Mouse (Mus musculus): Measurements from ENCODE around the gene Nrbp1. TPM values are rescaled to one million over a fixed set of nuclear protein-coding genes. Genes with fewer than 3 reads are reported as not detected.

Gene Nrbp1
- 205 TPM for polyA plus RNA-seq (2017; shearing (Covaris generic))

DNA sequence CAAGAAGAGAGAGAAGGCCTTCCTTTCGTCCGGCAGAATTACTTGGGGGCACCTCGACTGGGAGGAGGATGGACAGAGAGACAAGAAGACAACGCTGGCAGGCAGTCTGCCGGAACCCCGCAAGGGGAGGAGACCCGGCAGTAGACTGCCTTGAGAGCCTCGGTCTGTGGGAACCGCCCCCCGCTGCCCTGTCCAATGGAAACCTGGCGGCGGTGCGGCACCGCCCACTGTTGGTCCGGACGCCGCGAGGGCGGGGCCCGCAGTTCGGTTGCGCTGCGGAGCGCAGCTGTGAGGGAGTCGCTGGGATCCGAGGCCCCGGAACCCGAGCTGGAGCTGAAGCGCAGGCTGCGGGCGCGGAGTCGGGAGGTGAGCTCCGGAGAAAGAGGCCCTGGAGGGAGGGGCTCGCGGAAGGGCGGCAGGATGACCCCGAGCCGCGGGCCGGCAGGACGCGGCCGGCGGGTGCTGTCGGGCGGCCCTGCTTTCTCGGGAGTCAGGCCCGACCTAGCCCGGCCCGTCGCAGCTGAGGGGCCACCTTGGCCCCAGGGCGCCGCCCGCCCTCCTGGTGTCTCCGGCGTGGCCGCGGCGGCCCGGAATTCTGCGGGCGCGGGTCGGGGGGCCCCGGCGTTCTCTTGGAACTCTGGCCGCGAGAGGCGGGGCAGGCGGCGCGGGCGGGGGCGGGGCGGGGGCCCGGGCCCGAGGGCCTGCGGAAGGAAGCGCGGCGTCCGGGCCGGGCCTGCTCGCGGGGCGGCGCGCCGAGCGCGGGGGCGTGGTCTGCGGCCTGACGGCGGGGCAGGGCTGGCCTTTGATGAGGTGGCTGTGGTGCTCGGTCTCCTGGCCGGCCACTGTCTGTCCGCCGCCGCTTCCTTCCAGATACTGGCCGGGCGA, at the start of gene Nrbp1, which contains the start of gene Gm9970:
Gene Nrbp1 (plus strand): TSS at position 228 of the 885 bp plus-strand sequence.
Gene Gm9970 (minus strand): TSS at position 596 of the 885 bp plus-strand sequence.

DNA sequence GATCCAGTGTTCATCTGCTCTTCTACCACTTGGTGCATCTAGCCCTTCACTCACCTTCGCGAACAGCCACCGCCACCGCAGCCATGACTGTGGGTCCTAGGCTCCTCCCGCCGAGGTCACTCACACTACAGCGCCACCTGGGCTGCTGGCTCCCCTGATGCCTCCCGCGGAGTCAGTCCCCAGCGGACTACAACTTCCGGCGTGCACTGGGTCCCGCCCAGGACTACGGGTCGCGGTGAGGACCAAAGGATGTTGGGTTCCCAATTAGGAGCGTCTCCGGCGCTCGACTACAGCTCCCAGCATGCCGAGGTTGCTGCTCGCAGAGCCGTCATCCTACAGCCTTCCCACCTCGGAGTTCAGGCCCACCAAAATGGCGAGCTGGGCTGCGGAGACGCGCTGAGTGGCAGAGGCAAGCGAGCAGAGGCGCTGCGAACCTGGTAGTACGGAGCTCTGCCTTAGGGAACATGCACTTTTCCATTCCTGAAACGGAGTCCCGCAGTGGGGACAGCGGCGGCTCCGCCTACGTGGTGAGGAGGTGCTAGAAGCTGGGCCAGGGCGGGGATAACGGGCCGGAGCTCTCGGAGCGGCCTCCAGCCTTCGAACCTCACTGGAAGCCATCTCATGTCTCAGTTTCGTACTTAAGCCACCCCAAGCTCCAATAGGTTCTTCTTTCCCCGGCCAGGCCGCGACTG, 47.6 kb upstream of the Nrbp1 start, which contains the start of the genes Snx17 and Eif2b4:
Gene Snx17 (plus strand): TSS at position 289 of the 692 bp plus-strand sequence.
Gene Eif2b4 (minus strand): TSS at position 492 of the 692 bp plus-strand sequence.

DNA sequence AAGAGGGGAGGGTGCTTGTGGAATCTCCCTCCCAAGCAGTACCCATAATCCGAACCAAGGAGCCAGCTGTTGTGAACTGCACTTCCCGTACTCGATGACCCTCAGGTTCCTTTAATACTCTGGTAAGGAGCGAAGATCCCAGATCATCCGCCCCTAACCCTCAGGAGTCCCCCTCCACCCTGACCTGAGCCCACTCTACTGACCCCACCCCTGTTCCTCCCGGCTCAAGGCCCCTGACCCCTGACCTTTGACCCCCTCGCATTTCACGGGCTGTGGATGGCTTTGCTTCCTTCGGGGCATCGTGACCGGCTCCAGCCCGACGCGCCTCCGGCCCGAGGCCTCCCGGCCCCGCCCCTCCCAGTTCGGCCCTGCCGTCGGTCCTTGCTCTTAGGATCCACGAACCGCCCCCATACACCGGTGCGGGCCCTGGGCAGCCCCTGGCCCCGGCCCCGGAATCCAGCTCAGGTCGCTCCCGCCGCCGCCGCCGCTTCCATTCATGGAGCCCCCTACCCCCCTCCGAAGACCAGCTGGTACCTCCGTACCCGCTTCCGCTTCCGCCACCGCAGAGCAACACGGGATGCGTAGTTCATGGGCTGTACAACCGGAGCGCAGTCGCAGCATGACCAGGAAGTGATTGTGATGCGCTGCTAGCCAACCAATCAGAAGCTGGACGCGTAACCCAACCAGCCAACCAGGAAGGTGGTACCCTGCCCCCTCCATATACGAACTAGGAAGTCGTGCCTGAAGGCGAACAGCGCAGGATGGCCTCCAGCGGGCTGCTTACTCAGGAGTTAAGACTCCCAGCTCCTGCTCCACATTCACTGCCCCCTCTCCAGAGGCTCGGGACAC, 38.7 kb upstream of the Nrbp1 start, which contains the start of gene Zfp513:
Gene Zfp513 (minus strand): TSS at position 562 of the 849 bp plus-strand sequence.

DNA sequence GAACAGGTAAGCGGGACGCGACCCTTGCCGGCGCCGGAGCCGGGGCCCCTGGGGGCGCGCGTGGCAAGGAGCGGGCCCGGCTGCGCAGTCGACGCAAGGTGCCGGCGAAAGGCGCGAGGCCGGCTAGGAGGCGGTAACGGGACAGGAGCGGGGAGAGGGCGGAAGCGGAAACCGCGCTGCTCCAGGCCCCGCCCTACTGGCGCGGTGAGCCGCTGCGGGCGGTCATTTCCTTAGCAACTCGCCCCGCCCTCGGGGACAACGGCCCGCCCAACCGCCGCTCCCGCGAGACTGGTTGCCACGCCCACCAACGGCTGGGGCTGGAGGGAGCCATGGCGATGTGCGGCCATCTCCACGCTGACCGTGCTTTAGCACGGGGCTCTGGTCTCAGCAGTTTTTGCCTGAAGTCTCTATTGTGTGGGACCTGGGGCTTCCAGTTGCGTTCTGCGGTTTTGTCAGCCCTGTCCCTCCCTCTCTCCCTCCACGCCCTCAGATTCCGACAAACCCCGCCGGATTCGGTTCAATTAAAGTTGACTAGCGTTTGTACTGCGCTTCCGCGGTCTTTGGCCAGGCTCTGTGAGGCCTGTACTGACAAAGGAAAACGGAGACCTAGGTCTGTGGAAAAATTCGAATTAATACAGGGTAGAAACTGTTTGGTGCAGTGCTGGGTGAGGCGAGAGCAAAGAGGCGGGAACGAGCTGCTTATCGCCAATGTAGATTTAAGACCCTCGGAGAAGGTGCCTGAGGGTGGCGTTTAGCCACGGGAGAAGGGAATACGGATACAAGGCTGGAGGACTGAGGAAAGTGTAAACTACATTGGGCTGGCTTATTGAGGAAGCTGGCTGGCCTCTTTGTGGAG, 20.0 kb upstream of the Nrbp1 start, which contains the start of gene Ppm1g:
Gene Ppm1g (minus strand): TSS at position 240 of the 856 bp plus-strand sequence.

DNA sequence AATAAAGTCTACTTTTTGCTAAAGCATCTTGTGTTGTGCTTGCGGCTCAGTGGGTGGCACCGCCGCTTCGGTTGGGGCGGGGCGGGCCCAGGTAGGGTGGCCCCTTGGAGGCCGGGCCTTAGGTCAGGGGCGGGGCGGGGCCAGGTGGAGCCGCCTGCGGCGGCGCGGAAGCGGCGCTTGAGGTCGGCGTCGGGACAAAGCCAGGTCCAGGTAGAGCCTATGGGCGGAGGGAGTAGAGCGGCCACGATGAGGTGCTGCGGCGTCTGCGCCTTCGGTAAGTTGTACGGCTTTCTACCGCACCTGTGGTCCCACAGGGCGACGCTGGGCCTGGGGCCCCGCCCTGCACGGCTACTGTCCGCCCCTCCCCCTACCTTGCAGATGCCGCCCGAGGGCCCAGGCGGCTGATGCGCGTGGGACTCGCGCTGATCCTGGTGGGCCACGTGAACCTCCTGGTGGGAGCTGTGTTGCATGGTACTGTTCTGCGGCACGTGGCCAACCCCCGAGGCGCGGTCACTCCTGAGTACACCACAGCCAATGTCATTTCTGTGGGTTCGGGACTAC, 11.0 kb downstream of the Nrbp1 start, which contains the start of gene Krtcap3:
Gene Krtcap3 (plus strand): TSS at position 151 of the 561 bp plus-strand sequence.

DNA sequence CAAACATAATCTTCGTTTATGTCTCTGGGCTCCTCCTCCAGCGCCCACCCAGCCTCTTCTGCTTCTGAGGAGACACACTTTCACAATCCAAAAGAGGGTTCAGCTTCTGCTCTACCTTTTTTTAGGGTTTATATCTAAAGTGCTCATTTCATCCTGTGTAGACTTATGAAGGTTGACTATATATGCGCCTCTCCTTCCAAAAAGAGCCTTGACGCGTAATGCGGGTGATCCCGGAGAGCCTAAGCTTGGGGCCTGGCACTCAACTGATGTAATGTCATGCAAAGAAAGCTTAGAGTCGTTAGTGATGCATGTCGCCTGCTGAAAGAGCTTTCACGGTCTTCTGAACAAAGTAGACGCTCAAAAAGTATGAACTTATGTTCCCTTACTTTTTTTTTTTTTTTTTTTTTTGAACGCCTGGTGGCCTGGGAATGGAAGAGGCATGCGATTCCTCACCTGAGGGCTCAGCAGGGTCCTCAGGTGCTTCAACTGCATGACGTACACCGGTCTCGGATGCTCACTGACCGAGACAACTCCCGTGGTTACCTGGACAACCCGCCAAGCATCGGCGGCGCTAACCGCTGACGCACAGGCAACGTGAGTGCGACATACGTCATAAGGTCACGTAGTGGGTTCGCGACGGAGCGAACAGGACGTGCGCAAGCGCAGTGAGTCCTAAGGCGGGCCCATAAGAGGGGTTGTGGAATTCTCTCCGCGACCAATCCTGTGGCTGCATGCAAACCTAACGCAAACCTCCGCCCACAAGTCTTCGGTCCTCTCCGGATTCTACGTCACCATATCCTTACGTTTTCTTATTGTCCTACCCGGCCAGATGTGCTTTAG, 50.1 kb downstream of the Nrbp1 start, which contains the start of gene Ift172:
Gene Ift172 (minus strand): TSS at position 596 of the 840 bp plus-strand sequence.

DNA sequence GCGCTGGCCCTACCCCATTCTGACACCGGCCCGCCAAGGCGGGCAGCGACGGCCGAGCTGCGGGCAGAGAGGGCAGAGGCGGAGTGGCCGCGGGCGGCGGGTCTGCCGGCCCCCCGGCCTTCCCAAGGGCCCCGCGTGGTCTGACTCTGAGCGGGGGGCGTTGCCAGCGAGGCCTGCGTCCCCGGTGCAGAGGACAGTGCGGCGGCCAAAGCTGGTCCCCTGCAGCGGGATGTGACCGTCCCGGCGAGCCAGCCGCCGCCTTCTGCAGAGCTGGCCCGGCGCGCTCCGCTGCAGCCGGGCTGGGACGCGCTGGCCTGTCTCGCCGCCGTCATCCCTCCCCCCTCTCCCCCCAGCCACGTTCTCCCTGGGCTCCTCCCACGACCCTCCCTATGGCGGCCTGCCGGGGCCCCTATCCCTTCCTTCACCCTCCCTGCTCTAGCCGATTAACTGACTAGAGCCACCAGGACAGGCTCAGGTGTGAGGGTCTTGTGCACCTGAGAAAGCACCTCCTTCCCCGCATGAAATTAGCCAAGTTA, 55.0 kb downstream of the Nrbp1 start, which contains the start of gene Fndc4:
Gene Fndc4 (minus strand): TSS at position 475 of the 536 bp plus-strand sequence.

DNA sequence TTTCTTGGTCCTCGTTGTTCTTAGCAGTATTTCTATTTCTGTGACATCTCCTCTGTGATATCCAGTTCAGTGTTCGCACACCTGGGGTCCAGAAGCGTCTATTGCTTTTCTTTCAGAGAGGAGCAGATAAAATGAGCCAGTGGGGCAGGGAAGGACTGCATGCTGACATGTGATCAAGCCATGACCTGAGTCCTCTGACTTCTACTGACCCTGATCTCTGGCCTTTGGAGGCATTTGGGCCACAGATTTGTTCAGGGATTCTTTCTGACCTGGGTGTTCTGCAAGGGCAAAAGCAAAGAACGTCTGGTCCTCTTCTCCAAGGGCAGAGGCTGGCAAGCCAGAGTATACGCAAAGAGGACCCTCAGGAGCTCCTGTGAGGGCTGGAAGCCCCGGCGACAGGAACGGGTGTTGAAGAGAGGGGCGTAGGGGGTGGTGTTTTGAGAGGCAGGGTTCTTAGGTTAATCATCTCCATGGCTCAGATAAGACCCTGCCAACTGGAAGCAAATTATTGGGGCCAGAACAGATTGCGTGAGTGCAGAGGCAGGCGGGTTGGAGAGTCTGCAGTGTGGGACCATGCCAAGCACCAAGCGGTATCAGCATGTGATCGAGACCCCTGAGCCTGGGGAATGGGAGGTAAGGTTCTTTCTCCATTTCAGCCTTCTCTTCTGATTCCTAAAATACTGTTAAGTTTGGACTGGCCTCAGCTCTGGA, 56.5 kb downstream of the Nrbp1 start, which contains the start of gene Gckr:
Gene Gckr (plus strand): TSS at position 397 of the 711 bp plus-strand sequence.

Other genes starting within 250 kb of the Nrbp1 start
- 117 TPM for gene Atraid, start 192.6 kb upstream of the Nrbp1 start, polyA plus RNA-seq (2017; shearing (Covaris generic))
- 12.3 TPM for gene Slc5a6, start 191.9 kb upstream of the Nrbp1 start, polyA plus RNA-seq (2017; shearing (Covaris generic))
- gene Cad, start 186.1 kb upstream of the Nrbp1 start, polyA plus RNA-seq (2017; shearing (Covaris generic)), result 23.1 TPM
- gene Dnajc5g, start 134.6 kb upstream of the Nrbp1 start, polyA plus RNA-seq (2017; shearing (Covaris generic)), result not detected
- gene Slc30a3, start 132.6 kb upstream of the Nrbp1 start, polyA plus RNA-seq (2017; shearing (Covaris generic)), result 1.4 TPM
- gene Trim54, start 124.2 kb upstream of the Nrbp1 start, polyA plus RNA-seq (2017; shearing (Covaris generic)), result not detected
- gene Ucn, start 102.0 kb upstream of the Nrbp1 start, polyA plus RNA-seq (2017; shearing (Covaris generic)), result not detected
- gene Mpv17, start 86.6 kb upstream of the Nrbp1 start, polyA plus RNA-seq (2017; shearing (Covaris generic)), result 46.5 TPM
- gene Gm29609, start 61.0 kb upstream of the Nrbp1 start, polyA plus RNA-seq (2017; shearing (Covaris generic)), result 2.3 TPM
- gene Gtf3c2, start 60.7 kb upstream of the Nrbp1 start, polyA plus RNA-seq (2017; shearing (Covaris generic)), result 116 TPM
- 154 TPM for gene Snx17, start 47.6 kb upstream of the Nrbp1 start, polyA plus RNA-seq (2017; shearing (Covaris generic))
- gene Eif2b4, start 47.4 kb upstream of the Nrbp1 start, polyA plus RNA-seq (2017; shearing (Covaris generic)), result 85.1 TPM
- gene Zfp513, start 38.6 kb upstream of the Nrbp1 start, polyA plus RNA-seq (2017; shearing (Covaris generic)), result 18.3 TPM
- gene Ppm1g, start 20.2 kb upstream of the Nrbp1 start, polyA plus RNA-seq (2017; shearing (Covaris generic)), result 39.9 TPM
- not detected for gene Gm9970, start 368 bp downstream of the Nrbp1 start, polyA plus RNA-seq (2017; shearing (Covaris generic))
- 54.3 TPM for gene Krtcap3, start 10.8 kb downstream of the Nrbp1 start, polyA plus RNA-seq (2017; shearing (Covaris generic))
- gene Ift172, start 50.3 kb downstream of the Nrbp1 start, polyA plus RNA-seq (2017; shearing (Covaris generic)), result 10.2 TPM
- gene Fndc4, start 55.2 kb downstream of the Nrbp1 start, polyA plus RNA-seq (2017; shearing (Covaris generic)), result not detected
- gene Gckr, start 56.6 kb downstream of the Nrbp1 start, polyA plus RNA-seq (2017; shearing (Covaris generic)), result not detected
- 59.6 TPM for gene Zfp512, start 211.6 kb downstream of the Nrbp1 start, polyA plus RNA-seq (2017; shearing (Covaris generic))
- not detected for gene 4930548H24Rik, start 244.9 kb downstream of the Nrbp1 start, polyA plus RNA-seq (2017; shearing (Covaris generic))

All from CD4-positive, CD25-positive, alpha-beta regulatory T cell, adult 9 weeks (primary cell).